Mouse (Mus musculus): Measurements from ENCODE around the gene Srrt.
A peak's percentile ranks its signal among the peaks of the same experiment; 100 is the strongest.

The Srrt gene

DNA sequence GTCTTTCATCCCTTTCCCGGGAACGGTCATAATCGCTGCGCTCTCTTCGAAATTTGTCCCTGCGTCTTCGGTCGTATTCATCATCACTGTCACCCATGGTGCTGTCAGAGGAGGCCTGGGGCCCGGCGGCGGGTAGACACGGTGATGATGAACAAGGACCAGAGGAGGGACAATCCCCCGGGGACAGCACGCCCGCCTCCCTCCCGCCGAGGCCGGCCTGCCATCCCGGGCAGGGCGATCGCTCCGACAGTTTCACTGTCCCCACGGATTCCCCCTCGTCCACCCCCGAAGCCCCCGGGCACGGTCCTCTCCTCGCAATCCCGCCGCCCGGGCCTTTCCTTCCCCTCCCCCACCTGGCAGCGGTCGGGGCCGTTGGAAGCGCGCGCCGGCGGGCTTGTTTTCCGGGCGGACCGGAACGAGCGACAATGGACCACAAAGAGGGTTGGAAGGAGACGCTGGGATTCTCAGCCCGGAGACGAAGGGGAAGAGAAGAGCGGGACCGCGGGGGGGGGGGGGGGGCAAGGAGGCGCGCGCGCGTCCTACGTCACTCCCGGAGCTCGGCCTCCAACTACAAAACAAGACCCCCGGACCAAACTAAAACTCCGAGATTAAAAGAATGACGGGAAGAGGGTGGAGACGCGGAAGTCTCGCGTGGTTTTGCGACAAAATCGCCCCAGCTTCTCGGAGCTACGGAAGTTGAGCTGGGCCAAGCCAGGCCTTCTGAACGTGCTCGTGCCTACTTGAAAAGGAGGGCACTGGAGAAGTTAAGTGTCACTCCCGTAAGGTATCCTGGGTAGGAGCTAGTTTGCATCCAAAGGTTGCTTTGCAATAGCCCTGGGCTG is at the start of gene Srrt:
TSS of gene Srrt (minus strand) at position 604 of the 842 bp plus-strand sequence.
- peak; percentile 98 for DNase-seq (ENCODE audit: low read depth, low spot score)

GRCm38 (mm10) chr5:137354091-137354490 is 46.6 kb upstream of the Srrt start:
- no peak for DNase-seq (ENCODE audit: low read depth, low spot score)

DNA sequence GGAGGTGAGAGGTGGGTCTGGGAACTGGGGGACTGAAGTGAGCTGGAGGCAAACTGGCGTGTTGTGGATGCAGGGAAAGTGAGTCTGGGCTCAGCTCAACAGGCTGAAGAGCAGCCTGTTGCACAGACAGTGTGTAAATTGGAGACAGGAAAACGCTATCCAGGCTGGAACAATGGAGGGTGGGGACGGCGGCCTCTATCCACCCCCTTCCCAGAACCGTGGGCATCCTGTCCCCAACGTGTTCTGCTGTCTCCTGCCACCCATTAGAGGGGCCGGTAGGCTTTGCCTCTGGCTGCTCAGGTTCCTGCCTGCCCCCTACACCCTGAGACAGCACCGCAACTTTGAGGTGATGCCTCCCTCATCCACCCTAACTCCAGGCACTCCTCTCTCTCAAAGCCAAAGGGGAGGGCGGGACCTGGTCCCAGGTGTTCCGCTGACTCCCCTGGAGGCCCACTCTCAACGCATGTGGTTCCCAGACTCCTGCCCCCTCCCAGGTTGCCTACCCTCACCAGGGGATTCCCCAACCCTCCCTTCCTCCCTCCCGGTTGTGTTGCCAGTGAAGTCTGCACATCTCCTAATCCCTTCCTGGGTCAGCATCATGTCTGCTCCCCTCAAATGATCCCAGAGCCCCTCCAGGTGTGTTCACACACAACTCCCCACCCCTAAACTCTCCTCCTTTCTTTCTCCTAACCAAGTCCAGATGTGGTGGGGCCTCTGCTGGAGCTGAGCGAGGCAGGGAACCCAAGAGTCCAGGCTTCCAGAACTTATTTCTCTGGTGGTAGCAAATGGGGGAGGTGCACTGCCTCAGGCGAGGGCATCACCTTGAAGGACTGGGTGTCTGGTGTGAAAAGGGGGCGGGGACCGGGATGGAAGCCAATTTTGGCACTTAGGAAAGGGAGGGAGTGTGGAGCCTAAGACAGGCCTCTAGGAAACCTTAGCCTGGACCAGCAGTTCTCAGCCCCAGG is 44.8 kb upstream of the Srrt start:
- peak; percentile 83 for DNase-seq (ENCODE audit: low read depth, low spot score)

DNA sequence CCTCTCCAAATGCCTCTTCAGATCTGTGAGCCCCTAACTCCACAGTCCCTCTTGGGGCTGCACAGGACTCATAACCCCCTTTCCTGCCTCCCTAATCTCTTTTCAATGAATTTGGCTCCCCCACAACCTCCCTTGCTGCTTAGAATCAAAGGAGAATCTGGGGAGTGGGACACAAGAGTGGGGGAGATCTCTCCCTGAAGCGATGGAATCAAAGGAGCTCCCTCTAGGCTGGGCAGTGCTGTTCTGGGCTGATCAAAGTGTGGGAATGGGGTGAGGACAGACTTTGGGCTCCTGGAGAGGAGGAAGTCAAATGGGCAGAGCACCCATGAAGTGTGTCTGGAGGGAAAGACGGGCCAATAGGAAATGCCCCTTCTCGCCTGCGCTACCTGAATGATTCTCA is 43.9 kb upstream of the Srrt start:
- no peak for DNase-seq (ENCODE audit: low read depth, low spot score)

GRCm38 (mm10) chr5:137351058-137351380 is 43.5 kb upstream of the Srrt start:
- DNase-seq (ENCODE audit: low read depth, low spot score): no peak

GRCm38 (mm10) chr5:137350205-137351057 is 43.0 kb upstream of the Srrt start:
- no peak for DNase-seq (ENCODE audit: low read depth, low spot score)

- peak; percentile 99 for DNase-seq (ENCODE audit: low read depth, low spot score)
Measured at GRCm38 (mm10) chr5:137349384-137350204, 42.1 kb upstream of the Srrt start, which contains the start of gene Ephb4. Ephb4 (plus strand) TSS chr5:137350109.

DNA sequence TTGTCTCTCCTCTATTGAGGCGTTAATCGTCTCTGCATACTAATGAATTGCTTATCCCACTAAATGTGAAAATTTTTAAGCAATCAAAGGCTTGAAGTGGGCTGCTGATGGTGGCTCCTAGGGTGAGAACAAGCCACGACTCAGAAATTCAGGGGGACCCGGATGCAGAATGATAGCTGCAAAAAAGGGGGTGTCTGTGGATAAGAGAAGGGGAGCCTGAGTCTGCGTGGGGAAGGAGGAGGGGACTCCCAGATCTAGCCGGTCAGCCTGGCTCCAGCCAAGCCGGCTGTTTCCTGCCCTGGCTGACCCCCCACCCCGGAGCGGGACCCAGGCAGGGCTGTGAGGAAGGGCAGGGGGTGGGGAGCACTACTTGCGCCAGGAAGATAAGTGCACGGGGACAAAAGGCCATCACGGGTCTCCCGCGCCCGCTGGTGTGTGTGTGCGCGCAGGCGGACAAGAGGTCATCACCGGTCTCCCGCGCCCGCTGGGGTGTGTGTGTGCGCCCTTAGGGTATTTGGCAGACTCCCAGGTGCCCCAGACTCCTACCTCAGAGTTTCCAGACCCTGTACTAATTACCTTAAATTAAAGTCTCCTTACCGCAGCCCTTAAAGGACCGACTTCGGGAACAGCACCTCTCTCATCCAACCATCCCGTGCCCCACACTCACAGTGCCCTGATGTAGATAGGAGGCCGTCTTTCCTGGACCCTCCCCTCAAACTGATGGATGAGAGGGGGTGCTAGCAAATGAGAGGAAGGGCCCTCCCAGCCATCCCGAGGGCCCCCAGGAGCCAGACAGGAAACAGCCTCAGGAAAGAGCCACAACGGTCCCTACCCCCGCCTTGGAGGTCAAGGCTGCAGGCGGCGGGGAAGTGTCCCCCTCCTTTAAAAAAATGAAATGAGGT is 41.3 kb upstream of the Srrt start:
- DNase-seq (ENCODE audit: low read depth, low spot score): peak; percentile 61

- no peak for DNase-seq (ENCODE audit: low read depth, low spot score)
Measured at GRCm38 (mm10) chr5:137347856-137348255, 40.4 kb upstream of the Srrt start.

DNA sequence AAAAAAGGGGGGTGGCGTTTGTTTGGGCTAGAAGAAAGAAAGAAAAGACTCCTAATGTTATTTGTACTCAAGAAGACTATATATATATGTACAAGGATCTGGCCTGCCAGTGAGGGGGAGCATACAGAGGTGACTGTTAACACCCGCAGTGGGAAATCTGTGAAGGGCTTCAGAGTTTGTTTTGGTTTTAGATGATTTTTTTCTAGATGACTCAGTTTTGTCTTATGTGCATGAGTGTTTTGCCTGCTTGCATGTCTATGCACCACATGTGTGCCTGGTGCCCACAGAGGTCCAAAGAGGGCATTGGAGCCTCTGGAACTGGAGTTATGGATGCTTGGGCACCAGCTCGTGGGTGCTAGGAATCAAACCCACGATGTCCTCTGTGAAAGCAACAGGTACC is 39.5 kb upstream of the Srrt start:
- no peak for DNase-seq (ENCODE audit: low read depth, low spot score)

DNA sequence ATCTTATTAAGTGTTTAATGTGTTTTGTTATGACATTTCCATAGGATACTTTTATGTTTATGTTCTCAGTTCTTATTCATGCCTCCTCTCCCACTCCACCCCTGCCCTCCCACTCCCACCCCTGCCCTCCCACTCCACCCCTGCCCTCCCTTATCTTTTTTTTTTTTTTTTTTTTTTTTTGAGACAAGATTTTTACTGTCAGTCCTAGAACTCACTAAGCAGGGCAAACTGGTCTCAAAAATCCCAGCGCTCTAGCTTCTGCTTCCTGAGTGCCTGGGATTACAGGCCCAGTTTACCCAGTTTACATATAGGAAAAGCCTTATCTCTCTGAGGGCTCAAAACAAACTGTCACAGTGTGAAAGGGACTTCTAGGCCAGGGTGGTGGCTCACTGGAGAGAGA is 38.9 kb upstream of the Srrt start:
- DNase-seq (ENCODE audit: low read depth, low spot score): no peak

- DNase-seq (ENCODE audit: low read depth, low spot score): no peak
Measured at GRCm38 (mm10) chr5:137345821-137346220, 38.3 kb upstream of the Srrt start.

DNA sequence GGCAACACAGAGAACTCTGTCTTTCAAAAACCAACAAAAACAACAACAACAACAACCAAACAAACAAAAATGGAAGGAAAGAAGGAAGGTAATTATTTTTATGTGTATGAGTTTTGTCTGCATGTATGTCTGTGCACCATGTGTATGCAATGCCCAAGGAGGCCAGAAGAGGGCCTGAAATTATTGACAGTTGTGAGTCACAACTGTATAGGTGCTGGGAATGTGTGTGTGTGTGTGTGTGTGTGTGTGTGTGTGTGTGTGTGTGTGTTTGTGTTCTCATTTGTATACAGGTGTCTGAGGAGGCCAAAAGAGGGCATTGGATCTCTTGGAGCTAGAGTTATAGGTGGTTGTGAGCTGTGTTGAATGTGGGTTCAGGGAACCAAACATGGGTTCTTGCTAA is 36.4 kb upstream of the Srrt start:
- peak; percentile 44 for DNase-seq (ENCODE audit: low read depth, low spot score)

DNA sequence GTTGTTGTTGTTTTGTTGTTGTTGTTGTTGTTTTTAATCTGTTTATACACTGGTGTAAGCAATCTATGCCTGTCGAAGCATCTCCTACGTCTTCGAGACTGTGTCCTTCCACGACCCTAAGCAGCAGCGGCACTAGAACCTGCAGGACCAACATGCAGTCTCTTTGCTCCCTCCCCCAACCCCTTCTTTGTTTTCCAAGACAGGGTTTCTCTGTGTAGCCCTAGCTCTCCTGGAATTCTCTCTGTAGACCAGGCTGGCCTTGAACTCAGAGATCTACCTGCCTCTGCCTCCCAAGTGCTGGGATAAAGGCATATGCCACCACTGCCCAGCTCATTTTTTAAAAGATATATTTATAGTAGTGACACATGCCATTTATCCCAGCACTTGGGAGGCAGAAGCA is 35.9 kb upstream of the Srrt start:
- no peak for DNase-seq (ENCODE audit: low read depth, low spot score)

GRCm38 (mm10) chr5:137342407-137343012 is 35.0 kb upstream of the Srrt start:
- no peak for DNase-seq (ENCODE audit: low read depth, low spot score)

GRCm38 (mm10) chr5:137340222-137340621 is 32.7 kb upstream of the Srrt start:
- no peak for DNase-seq (ENCODE audit: low read depth, low spot score)

DNA sequence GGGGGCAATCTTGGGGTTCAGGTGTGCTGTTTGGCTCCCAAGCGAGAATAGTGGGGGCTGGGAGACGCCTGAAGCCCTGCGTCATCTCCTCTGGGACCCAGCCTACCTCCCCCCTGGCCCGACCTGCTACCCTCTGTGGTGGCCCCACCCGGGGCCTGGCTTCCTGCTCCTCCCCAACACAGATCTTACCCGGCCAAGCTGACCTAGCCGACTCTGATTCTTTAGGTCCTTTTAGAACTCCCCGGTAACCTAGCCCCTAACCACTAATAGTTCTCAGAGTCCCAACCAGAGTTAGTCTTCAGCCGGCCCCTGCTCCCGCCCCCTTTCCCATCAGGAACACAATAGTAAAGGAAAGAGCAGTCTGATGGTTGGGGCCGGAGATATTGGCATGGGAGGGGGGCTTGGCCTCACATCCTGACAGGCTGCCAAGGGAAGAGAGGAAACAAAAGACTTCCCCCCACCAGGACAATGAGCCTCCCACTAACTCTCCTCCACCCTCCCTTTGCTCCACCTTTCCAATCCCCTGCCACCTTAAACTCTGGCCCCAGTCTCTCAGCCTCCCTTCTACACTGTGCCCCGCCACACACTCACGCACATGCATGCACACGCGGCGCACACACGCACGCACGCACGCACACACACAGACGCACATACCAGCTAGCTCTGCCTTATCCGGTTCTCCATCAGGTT is 32.0 kb upstream of the Srrt start:
- peak; percentile 89 for DNase-seq (ENCODE audit: low read depth, low spot score)

DNA sequence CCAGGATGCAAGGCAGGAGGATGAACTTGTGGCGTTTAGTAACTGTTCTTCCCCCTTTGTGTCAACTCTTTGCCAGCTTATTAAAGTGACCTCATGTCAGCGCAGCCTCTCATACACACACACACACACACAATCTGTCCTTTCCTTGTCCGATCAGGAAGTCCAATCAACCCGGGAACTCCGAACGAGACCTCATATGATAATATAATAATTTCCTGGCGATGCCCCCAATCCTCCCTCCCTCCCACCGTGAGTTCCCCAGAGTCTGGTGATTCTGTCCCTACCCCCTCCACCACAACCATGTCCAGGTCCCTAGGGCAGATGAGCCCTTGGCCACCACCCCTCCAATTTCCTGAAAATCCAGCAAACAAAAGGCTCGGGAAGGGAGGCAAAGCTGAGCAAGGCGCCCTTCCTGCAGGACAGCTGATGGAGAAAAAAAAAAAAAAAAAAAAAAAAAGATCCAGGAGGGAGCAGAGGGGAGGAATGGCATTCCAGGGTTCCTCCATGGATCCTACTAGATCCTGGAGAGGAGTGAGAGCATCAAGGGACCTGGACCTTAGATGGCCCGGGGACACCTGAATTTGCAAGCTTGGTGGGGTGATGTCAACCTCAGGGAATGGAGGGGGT is 31.3 kb upstream of the Srrt start:
- peak; percentile 54 for DNase-seq (ENCODE audit: low read depth, low spot score)

Measured in R1 (cell line).